Mouse (Mus musculus): ENCODE measurements around the gene Tcf19. TPM values are rescaled to one million over a fixed set of nuclear protein-coding genes. Genes with fewer than 3 reads are reported as not detected.
"Not testable (repeated sequence)": the region's sequence is repeated elsewhere in the genome, so short reads cannot be mapped to it uniquely, and the experiment has no call there.

Tcf19 gene
- total and polyA plus RNA-seq, 2 experiments from 2014 or later: 16.6 to 30.9 TPM

- Histone ChIP-seq H3K4me1 (ENCODE audit: insufficient read depth, low read length) (peaks cover 4% of the 10 kb centered on the region; the same call in 1 of the 2 replicates), H3K4me3 (ENCODE audit: low read length) (no peak overlapping the region; the same call in 1 of the 2 replicates), H3K27ac (no peak overlapping the region), H3K9me3 (ENCODE audit: low read length) (no peaks in the 10 kb centered on the region), H3K27me3 (ENCODE audit: insufficient read depth, low read length) (no peaks in the 10 kb centered on the region), H3K36me3 (ENCODE audit: insufficient read depth, low read length) (no peaks in the 10 kb centered on the region), H3K4me2 (ENCODE audit: low read depth, low read length) (peak overlapping the region; percentile 91; the same call in 1 of the 2 replicates), H3K9ac (replicated peaks; ENCODE audit: low read length) (0 out of 2 replicates have a peak overlapping the region, but pooled peaks have one; percentile 24)
- no peak for TF ChIP-seq CTCF (IDR thresholded peaks at IDR 0.05; ENCODE audit: low read depth)
- DNase-seq (ENCODE audit: low spot score) (no peak), ATAC-seq (no peak)
- 54% methylated on average over 6 of the region's 6 CpGs for WGBS
Observed at GRCm38 (mm10) chr17:35514756-35515155, 1.9 kb downstream of the Tcf19 start.

GRCm38 (mm10) chr17:35513886-35514285, 2.7 kb downstream of the Tcf19 start:
- H3K27ac ChIP-seq: no peak overlapping the region
- H3K27me3 ChIP-seq (ENCODE audit: insufficient read depth, low read length): no peaks in the 10 kb centered on the region
- peak; percentile 77 for TF ChIP-seq CTCF (IDR thresholded peaks at IDR 0.05; ENCODE audit: low read depth)
- H3K4me1 ChIP-seq (ENCODE audit: insufficient read depth, low read length): peaks cover 4% of the 10 kb centered on the region; the same call in 1 of the 2 replicates
- DNase-seq (ENCODE audit: low spot score) (peak; percentile 64), ATAC-seq (no peak)
- no peak overlapping the region for H3K4me3 ChIP-seq (ENCODE audit: low read length)
- no peaks in the 10 kb centered on the region for H3K36me3 ChIP-seq (ENCODE audit: insufficient read depth, low read length)
- no peak overlapping the region for H3K9ac ChIP-seq (replicated peaks; ENCODE audit: low read length)
- no peak overlapping the region for H3K4me2 ChIP-seq (ENCODE audit: low read depth, low read length)
- no peaks in the 10 kb centered on the region for H3K9me3 ChIP-seq (ENCODE audit: low read length)
- WGBS: 6% methylated on average over 2 of the region's 2 CpGs

- Histone ChIP-seq H3K27ac (no peak overlapping the region), H3K36me3 (ENCODE audit: insufficient read depth, low read length) (no peaks in the 10 kb centered on the region), H3K9ac (replicated peaks; ENCODE audit: low read length) (no peak overlapping the region), H3K4me3 (ENCODE audit: low read length) (no peak overlapping the region), H3K27me3 (ENCODE audit: insufficient read depth, low read length) (no peaks in the 10 kb centered on the region), H3K4me2 (ENCODE audit: low read depth, low read length) (no peak overlapping the region), H3K9me3 (ENCODE audit: low read length) (no peaks in the 10 kb centered on the region), H3K4me1 (ENCODE audit: insufficient read depth, low read length) (peaks cover 4% of the 10 kb centered on the region; the same call in 1 of the 2 replicates)
- DNase-seq (ENCODE audit: low spot score) (peak; percentile 58), ATAC-seq (no peak)
- TF ChIP-seq CTCF (IDR thresholded peaks at IDR 0.05; ENCODE audit: low read depth): peak; percentile 75
- WGBS: 89% methylated on average over 7 of the region's 7 CpGs
Observed at GRCm38 (mm10) chr17:35512916-35513626, 3.6 kb downstream of the Tcf19 start.

- no peaks in the 10 kb centered on the region for H3K4me1 ChIP-seq (ENCODE audit: insufficient read depth, low read length)
- H3K36me3 ChIP-seq (ENCODE audit: insufficient read depth, low read length): no peaks in the 10 kb centered on the region
- ATAC-seq (no peak), DNase-seq (ENCODE audit: low spot score) (peak; percentile 59)
- peak; percentile 62 for TF ChIP-seq CTCF (IDR thresholded peaks at IDR 0.05; ENCODE audit: low read depth)
- peaks cover 5% of the 10 kb centered on the region; the same call in 1 of the 2 replicates for H3K27me3 ChIP-seq (ENCODE audit: insufficient read depth, low read length)
- no peak overlapping the region for H3K27ac ChIP-seq
- 37% methylated on average over 8 of the region's 8 CpGs for WGBS
- H3K9me3 ChIP-seq (ENCODE audit: low read length): no peaks in the 10 kb centered on the region
- no peak overlapping the region for H3K4me2 ChIP-seq (ENCODE audit: low read depth, low read length)
- H3K9ac ChIP-seq (replicated peaks; ENCODE audit: low read length): no peak overlapping the region
- no peak overlapping the region for H3K4me3 ChIP-seq (ENCODE audit: low read length)
Observed at GRCm38 (mm10) chr17:35509284-35509683, 7.3 kb downstream of the Tcf19 start.

- H3K36me3 ChIP-seq (ENCODE audit: insufficient read depth, low read length); H3K9me3 ChIP-seq (ENCODE audit: low read length); H3K27ac ChIP-seq; ATAC-seq; H3K4me3 ChIP-seq (ENCODE audit: low read length); DNase-seq (ENCODE audit: low spot score); H3K27me3 ChIP-seq (ENCODE audit: insufficient read depth, low read length); H3K4me1 ChIP-seq (ENCODE audit: insufficient read depth, low read length); H3K9ac ChIP-seq (replicated peaks; ENCODE audit: low read length); H3K4me2 ChIP-seq (ENCODE audit: low read depth, low read length): not testable (repeated sequence)
- WGBS: 49% methylated on average over 3 of the region's 5 CpGs
Observed at GRCm38 (mm10) chr17:35508279-35508678, 8.3 kb downstream of the Tcf19 start.

- Histone ChIP-seq H3K27ac (no peak overlapping the region), H3K9ac (replicated peaks; ENCODE audit: low read length) (no peak overlapping the region), H3K4me3 (ENCODE audit: low read length) (no peak overlapping the region), H3K27me3 (ENCODE audit: insufficient read depth, low read length) (peaks cover 5% of the 10 kb centered on the region; the same call in 1 of the 2 replicates), H3K4me1 (ENCODE audit: insufficient read depth, low read length) (no peaks in the 10 kb centered on the region), H3K9me3 (ENCODE audit: low read length) (no peaks in the 10 kb centered on the region), H3K4me2 (ENCODE audit: low read depth, low read length) (no peak overlapping the region), H3K36me3 (ENCODE audit: insufficient read depth, low read length) (no peaks in the 10 kb centered on the region)
- TF ChIP-seq CTCF (IDR thresholded peaks at IDR 0.05; ENCODE audit: low read depth): no peak
- DNase-seq (ENCODE audit: low spot score): no peak
- WGBS: 34% methylated on average over 13 of the region's 13 CpGs
- ATAC-seq: no peak
Observed at GRCm38 (mm10) chr17:35507556-35508260, 8.9 kb downstream of the Tcf19 start.

Data from hindbrain, postnatal 0 days (tissue).